Mouse (Mus musculus): ENCODE measurements around the gene Thada. TPM values are rescaled to one million over a fixed set of nuclear protein-coding genes. Genes with fewer than 3 reads are reported as not detected.

Thada gene
- polyA plus RNA-seq, 1 experiment from 2014 or later, result 13.8 TPM

GRCm38 (mm10) chr17:84408731-84409130 is 57.3 kb downstream of the Thada start:
- no peak for DNase-seq (ENCODE audit: low spot score)
- Histone ChIP-seq H3K9me3 (ENCODE audit: control insufficient read depth, low read length) (no peaks in the 10 kb centered on the region), H3K9ac (ENCODE audit: low read length) (no peak overlapping the region), H3K4me2 (ENCODE audit: low read depth, low read length, severe bottlenecking) (no peak overlapping the region), H3K27ac (ENCODE audit: low read depth, low read length) (no peak overlapping the region), H3K4me3 (ENCODE audit: low read depth, low read length) (no peak overlapping the region), H3K4me1 (replicated peaks; ENCODE audit: control insufficient read depth, insufficient read depth, low read length) (no peaks in the 10 kb centered on the region), H3K27me3 (ENCODE audit: control insufficient read depth, insufficient read depth, low read length) (no peaks in the 10 kb centered on the region), H3K36me3 (ENCODE audit: control insufficient read depth, insufficient read depth, low read length) (no peaks in the 10 kb centered on the region; the same call in 1 of the 2 replicates)
- 86% methylated on average over 1 of the region's 1 CpGs for WGBS
- no peak for ATAC-seq (replicated peaks; ENCODE audit: low FRiP score)

DNA sequence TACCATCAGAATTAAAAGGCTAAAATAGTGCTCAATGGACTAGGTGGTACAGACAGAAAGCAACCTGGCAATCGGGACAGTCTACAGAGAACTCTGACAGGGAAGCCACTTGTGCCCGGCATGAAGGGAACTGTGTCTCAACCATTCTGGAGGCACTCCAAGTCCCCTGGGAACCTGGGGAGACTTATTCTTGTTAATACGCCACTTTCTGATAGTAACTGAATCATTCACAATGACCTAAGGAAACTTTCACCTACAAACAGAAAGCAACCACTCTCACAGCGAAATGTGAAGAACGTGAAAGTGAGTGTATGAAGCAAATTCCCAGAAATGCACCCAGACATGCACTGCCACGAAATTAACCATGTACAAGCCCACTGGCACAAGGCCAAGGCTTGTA is 60.4 kb downstream of the Thada start:
- no peak for DNase-seq (ENCODE audit: low spot score)
- no peak overlapping the region for H3K9ac ChIP-seq (ENCODE audit: low read length)
- 91% methylated on average over 6 of the region's 6 CpGs for WGBS
- H3K27ac ChIP-seq (ENCODE audit: low read depth, low read length), result no peak overlapping the region
- H3K4me2 ChIP-seq (ENCODE audit: low read depth, low read length, severe bottlenecking), result no peak overlapping the region
- H3K4me3 ChIP-seq (ENCODE audit: low read depth, low read length), result no peak overlapping the region
- no peaks in the 10 kb centered on the region for H3K4me1 ChIP-seq (replicated peaks; ENCODE audit: control insufficient read depth, insufficient read depth, low read length)
- no peaks in the 10 kb centered on the region for H3K9me3 ChIP-seq (ENCODE audit: control insufficient read depth, low read length)
- H3K27me3 ChIP-seq (ENCODE audit: control insufficient read depth, insufficient read depth, low read length), result no peaks in the 10 kb centered on the region
- no peak for ATAC-seq (replicated peaks; ENCODE audit: low FRiP score)
- H3K36me3 ChIP-seq (ENCODE audit: control insufficient read depth, insufficient read depth, low read length), result no peaks in the 10 kb centered on the region

DNA sequence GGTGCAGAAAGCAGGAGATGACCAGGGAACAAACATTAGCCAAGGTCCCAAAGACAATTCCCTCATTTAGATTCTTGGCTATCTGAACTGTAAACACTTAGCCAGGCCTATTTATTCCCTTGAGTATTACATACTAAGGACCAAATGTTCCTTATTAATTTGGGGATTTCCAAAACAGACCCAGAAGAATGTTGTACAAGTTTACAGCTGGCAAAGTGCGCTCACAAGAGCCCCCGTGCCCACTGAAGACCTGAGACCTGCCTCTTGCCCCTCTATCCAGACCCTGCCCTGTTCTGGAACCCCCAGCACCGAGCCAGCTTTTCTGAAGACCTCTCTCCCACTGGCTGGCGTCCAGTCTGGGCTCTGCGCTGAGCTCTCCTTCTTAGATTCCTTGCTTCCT is 64.2 kb downstream of the Thada start:
- Histone ChIP-seq H3K9me3 (ENCODE audit: control insufficient read depth, low read length) (no peaks in the 10 kb centered on the region), H3K27me3 (ENCODE audit: control insufficient read depth, insufficient read depth, low read length) (no peaks in the 10 kb centered on the region)

DNA sequence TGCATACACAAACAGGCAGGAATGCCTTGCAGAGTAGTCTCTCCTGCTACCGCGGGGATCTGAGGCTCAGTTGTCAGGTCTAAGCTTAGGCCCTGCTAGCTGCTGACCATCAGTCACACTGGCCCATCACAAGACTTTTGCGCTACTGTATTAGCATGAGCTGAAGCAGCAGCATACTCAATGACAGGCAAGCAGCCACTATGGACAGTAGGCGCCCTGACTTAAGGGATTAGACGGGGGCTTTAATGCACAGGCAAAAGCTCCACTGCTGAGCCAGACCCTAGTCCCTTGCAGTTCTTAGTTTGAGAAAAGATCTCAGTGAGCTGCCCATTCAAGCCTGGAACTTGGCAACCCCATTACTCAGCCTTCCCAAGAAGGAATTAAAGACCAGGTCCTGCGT is 66.6 kb downstream of the Thada start:
- ATAC-seq (replicated peaks; ENCODE audit: low FRiP score), result no peak
- 88% methylated on average over 6 of the region's 6 CpGs for WGBS
- H3K27ac ChIP-seq (ENCODE audit: low read depth, low read length), result no peak overlapping the region

More for the DNA sequence above, 64.2 kb downstream of the Thada start:
- no peaks in the 10 kb centered on the region for H3K4me1 ChIP-seq (replicated peaks; ENCODE audit: control insufficient read depth, insufficient read depth, low read length)
- H3K4me3 ChIP-seq (ENCODE audit: low read depth, low read length), result no peak overlapping the region
- no peak overlapping the region for H3K9ac ChIP-seq (ENCODE audit: low read length)
- H3K4me2 ChIP-seq (ENCODE audit: low read depth, low read length, severe bottlenecking), result no peak overlapping the region
- no peak overlapping the region for H3K27ac ChIP-seq (ENCODE audit: low read depth, low read length)
- ATAC-seq (replicated peaks; ENCODE audit: low FRiP score) (no peak), DNase-seq (ENCODE audit: low spot score) (no peak)
- WGBS, result 95% methylated on average over 5 of the region's 5 CpGs
- H3K36me3 ChIP-seq (ENCODE audit: control insufficient read depth, insufficient read depth, low read length), result no peaks in the 10 kb centered on the region

GRCm38 (mm10) chr17:84390026-84390425 is 76.0 kb downstream of the Thada start:
- Histone ChIP-seq H3K27me3 (ENCODE audit: control insufficient read depth, insufficient read depth, low read length) (no peaks in the 10 kb centered on the region), H3K4me1 (replicated peaks; ENCODE audit: control insufficient read depth, insufficient read depth, low read length) (no peaks in the 10 kb centered on the region), H3K9ac (ENCODE audit: low read length) (no peak overlapping the region), H3K9me3 (ENCODE audit: control insufficient read depth, low read length) (no peaks in the 10 kb centered on the region), H3K4me2 (ENCODE audit: low read depth, low read length, severe bottlenecking) (no peak overlapping the region), H3K4me3 (ENCODE audit: low read depth, low read length) (no peak overlapping the region), H3K27ac (ENCODE audit: low read depth, low read length) (no peak overlapping the region), H3K36me3 (ENCODE audit: control insufficient read depth, insufficient read depth, low read length) (peaks cover 4% of the 10 kb centered on the region)
- no peak for DNase-seq (ENCODE audit: low spot score)
- WGBS, result 90% methylated on average over 2 of the region's 2 CpGs
- ATAC-seq (replicated peaks; ENCODE audit: low FRiP score), result no peak

More for the DNA sequence above, 66.6 kb downstream of the Thada start:
- Histone ChIP-seq H3K27me3 (ENCODE audit: control insufficient read depth, insufficient read depth, low read length) (no peaks in the 10 kb centered on the region), H3K36me3 (ENCODE audit: control insufficient read depth, insufficient read depth, low read length) (no peaks in the 10 kb centered on the region), H3K4me3 (ENCODE audit: low read depth, low read length) (no peak overlapping the region), H3K4me1 (replicated peaks; ENCODE audit: control insufficient read depth, insufficient read depth, low read length) (no peaks in the 10 kb centered on the region), H3K9me3 (ENCODE audit: control insufficient read depth, low read length) (no peaks in the 10 kb centered on the region), H3K4me2 (ENCODE audit: low read depth, low read length, severe bottlenecking) (no peak overlapping the region), H3K9ac (ENCODE audit: low read length) (no peak overlapping the region)
- no peak for DNase-seq (ENCODE audit: low spot score)

DNA sequence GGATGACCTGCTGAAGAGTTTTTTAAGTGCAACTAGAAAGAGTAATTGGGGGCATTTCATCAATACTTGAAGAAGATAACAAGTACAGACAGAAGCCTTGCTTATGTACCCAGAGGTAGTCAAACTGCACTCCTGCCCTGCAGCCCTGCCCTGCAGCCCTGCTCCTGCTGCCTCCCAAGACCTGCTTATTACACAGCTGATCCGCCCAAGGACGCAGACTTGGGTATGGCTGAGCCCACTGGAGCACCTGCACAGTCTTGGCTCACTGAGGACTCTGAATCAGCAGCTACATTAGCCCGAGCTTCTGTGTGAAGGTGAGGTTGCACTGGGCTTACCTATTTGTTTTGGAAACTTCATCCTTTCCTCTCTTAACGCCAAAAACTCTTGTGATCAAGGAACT is 79.8 kb downstream of the Thada start:
- Histone ChIP-seq H3K4me3 (ENCODE audit: low read depth, low read length) (no peak overlapping the region), H3K9ac (ENCODE audit: low read length) (no peak overlapping the region), H3K4me1 (replicated peaks; ENCODE audit: control insufficient read depth, insufficient read depth, low read length) (no peaks in the 10 kb centered on the region), H3K36me3 (ENCODE audit: control insufficient read depth, insufficient read depth, low read length) (peaks cover 8% of the 10 kb centered on the region), H3K9me3 (ENCODE audit: control insufficient read depth, low read length) (no peaks in the 10 kb centered on the region), H3K27ac (ENCODE audit: low read depth, low read length) (no peak overlapping the region), H3K4me2 (ENCODE audit: low read depth, low read length, severe bottlenecking) (no peak overlapping the region), H3K27me3 (ENCODE audit: control insufficient read depth, insufficient read depth, low read length) (no peaks in the 10 kb centered on the region)
- ATAC-seq (replicated peaks; ENCODE audit: low FRiP score) (no peak), DNase-seq (ENCODE audit: low spot score) (no peak)
- WGBS, result 91% methylated on average over 4 of the region's 4 CpGs

DNA sequence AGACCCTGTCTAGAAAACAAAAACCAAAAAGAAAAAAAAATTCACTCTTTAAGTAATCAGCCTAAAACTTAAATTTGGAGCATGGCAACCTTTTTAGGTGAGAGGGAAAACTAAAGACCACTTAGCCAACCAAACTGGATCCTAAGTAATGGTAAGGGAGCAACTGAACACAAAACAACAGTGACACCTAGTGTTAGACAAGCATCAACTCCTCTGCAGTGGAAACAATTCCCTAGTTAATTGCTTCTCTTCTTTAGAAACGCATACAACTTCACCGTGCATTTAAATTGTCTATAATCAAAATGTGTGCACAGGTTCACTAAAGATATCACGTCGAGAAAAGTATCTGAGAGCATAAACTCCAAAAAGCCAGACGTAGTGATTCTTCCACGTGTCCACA is 80.3 kb downstream of the Thada start:
- Histone ChIP-seq H3K4me2 (ENCODE audit: low read depth, low read length, severe bottlenecking) (no peak overlapping the region), H3K4me3 (ENCODE audit: low read depth, low read length) (no peak overlapping the region), H3K9ac (ENCODE audit: low read length) (no peak overlapping the region), H3K9me3 (ENCODE audit: control insufficient read depth, low read length) (no peaks in the 10 kb centered on the region), H3K4me1 (replicated peaks; ENCODE audit: control insufficient read depth, insufficient read depth, low read length) (no peaks in the 10 kb centered on the region), H3K27me3 (ENCODE audit: control insufficient read depth, insufficient read depth, low read length) (no peaks in the 10 kb centered on the region), H3K36me3 (ENCODE audit: control insufficient read depth, insufficient read depth, low read length) (peaks cover 8% of the 10 kb centered on the region), H3K27ac (ENCODE audit: low read depth, low read length) (no peak overlapping the region)
- 92% methylated on average over 6 of the region's 6 CpGs for WGBS
- ATAC-seq (replicated peaks; ENCODE audit: low FRiP score) (no peak), DNase-seq (ENCODE audit: low spot score) (no peak)

DNA sequence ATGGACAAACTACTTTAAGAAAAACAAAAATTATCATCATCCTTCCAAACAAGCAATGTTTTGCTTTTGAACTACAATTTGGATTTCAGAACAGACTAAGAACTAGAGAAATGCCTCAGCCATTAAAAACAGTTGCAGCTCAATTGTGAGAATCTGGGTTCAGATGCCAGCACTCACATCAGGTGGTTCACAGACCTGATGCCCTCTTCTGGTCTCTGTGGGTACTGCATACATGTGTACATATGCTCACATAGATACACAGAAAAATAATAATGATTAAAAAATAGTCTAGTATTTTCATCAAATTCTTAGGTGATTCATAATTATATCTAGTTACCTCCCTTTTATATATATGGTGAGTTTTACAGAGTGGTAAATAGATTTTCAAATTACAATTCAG is 81.3 kb downstream of the Thada start:
- ATAC-seq (replicated peaks; ENCODE audit: low FRiP score) (no peak), DNase-seq (ENCODE audit: low spot score) (no peak)
- no peak overlapping the region for H3K4me3 ChIP-seq (ENCODE audit: low read depth, low read length)
- peaks cover 8% of the 10 kb centered on the region for H3K36me3 ChIP-seq (ENCODE audit: control insufficient read depth, insufficient read depth, low read length)
- H3K9me3 ChIP-seq (ENCODE audit: control insufficient read depth, low read length), result no peaks in the 10 kb centered on the region
- no peaks in the 10 kb centered on the region for H3K27me3 ChIP-seq (ENCODE audit: control insufficient read depth, insufficient read depth, low read length)
- H3K9ac ChIP-seq (ENCODE audit: low read length), result no peak overlapping the region
- no peaks in the 10 kb centered on the region for H3K4me1 ChIP-seq (replicated peaks; ENCODE audit: control insufficient read depth, insufficient read depth, low read length)
- H3K27ac ChIP-seq (ENCODE audit: low read depth, low read length), result no peak overlapping the region
- H3K4me2 ChIP-seq (ENCODE audit: low read depth, low read length, severe bottlenecking), result no peak overlapping the region

DNA sequence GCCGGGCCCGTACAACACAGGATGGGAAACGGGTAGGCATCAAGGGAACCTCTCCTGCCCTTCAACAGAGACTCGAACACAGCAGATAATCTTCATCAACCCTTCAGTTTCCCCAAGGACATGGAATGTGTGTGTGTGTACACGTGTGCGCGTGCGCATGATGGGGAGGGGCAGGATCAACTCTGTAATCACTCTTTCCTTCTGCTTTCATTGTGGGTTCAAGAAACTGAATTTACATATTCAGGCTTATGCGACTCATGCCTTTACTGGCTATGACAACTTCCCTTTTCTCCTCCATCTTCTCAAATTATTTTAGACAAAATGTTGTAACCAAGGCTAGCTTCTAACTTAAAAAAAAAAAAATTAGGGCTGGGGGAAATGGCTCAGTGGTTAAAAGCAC is 85.7 kb downstream of the Thada start:
- DNase-seq (ENCODE audit: low spot score), result no peak
- Histone ChIP-seq H3K27ac (ENCODE audit: low read depth, low read length) (no peak overlapping the region), H3K4me2 (ENCODE audit: low read depth, low read length, severe bottlenecking) (no peak overlapping the region), H3K4me3 (ENCODE audit: low read depth, low read length) (no peak overlapping the region), H3K9ac (ENCODE audit: low read length) (no peak overlapping the region), H3K4me1 (replicated peaks; ENCODE audit: control insufficient read depth, insufficient read depth, low read length) (no peaks in the 10 kb centered on the region), H3K9me3 (ENCODE audit: control insufficient read depth, low read length) (no peaks in the 10 kb centered on the region), H3K36me3 (ENCODE audit: control insufficient read depth, insufficient read depth, low read length) (peaks cover 7% of the 10 kb centered on the region), H3K27me3 (ENCODE audit: control insufficient read depth, insufficient read depth, low read length) (no peaks in the 10 kb centered on the region)
- no peak for ATAC-seq (replicated peaks; ENCODE audit: low FRiP score)
- 95% methylated on average over 9 of the region's 9 CpGs for WGBS
